Mouse (Mus musculus) CH12.LX (cell line): ENCODE measurements at regions not wholly inside any gene's neighbourhood (a gene's known extent, or its start where the extent isn't known, plus 50 kb on each side); places are given as distances from the start of the nearest gene placed in this dataset.

ENCODE experiments used
- DNase-seq: peaks from one replicate; pipeline ENCODE4 v3.0.0-alpha.2; 2013; ENCODE audit errors: extremely low read depth
- H3K27ac ChIP-seq: 2 replicates; pipeline ENCODE4 v1.5.1; 2012; ENCODE audit warnings: low read depth, mild to moderate bottlenecking, control low read depth, moderate library complexity; ENCODE audit not compliant: insufficient read depth
- H3K27me3 ChIP-seq: replicated peaks from 2 replicates; pipeline ENCODE3; 2012; ENCODE audit warnings: inconsistent platforms
- H3K36me3 ChIP-seq, 2 experiments: replicated peaks in 1 of 2; 2 replicates each; pipeline versions ENCODE3 to v1.6.1; 2012; ENCODE audit warnings: inconsistent platforms in 1 of 2, low read length in 1 of 2, mild to moderate bottlenecking in 1 of 2, mixed read lengths in 1 of 2, moderate library complexity in 1 of 2; ENCODE audit not compliant: control insufficient read depth in 1 of 2, insufficient read depth in 1 of 2
- H3K4me1 ChIP-seq, 2 experiments: 2 replicates each; pipeline ENCODE4 v1.6.1; 2012; ENCODE audit warnings: inconsistent platforms in 1 of 2, moderate library complexity in 1 of 2; ENCODE audit not compliant: insufficient read depth in 2 of 2, control insufficient read depth in 1 of 2
- H3K4me2 ChIP-seq: 2 replicates; pipeline ENCODE4 v1.6.1; 2012; ENCODE audit warnings: low read depth, mild to moderate bottlenecking, control low read depth; ENCODE audit not compliant: poor library complexity, insufficient read depth, severe bottlenecking
- H3K4me3 ChIP-seq, 3 experiments: fragments of 150-350 bp in 1 of 3; sonication (generic) in 1 of 3; replicated peaks in 1 of 3; 2 replicates each; pipeline versions ENCODE3 to v1.5.1; 2011 to 2012; ENCODE audit warnings: low read depth in 2 of 3, low read length in 2 of 3, mild to moderate bottlenecking in 2 of 3, moderate library complexity in 2 of 3, control low read depth in 1 of 3, improper control_type of control experiment in 1 of 3, inconsistent platforms in 1 of 3, mixed read lengths in 1 of 3; ENCODE audit not compliant: poor library complexity in 1 of 3
- H3K79me2 ChIP-seq: replicated peaks from 2 replicates; pipeline ENCODE4 v1.6.1; 2012; ENCODE audit warnings: mild to moderate bottlenecking, moderate library complexity; ENCODE audit not compliant: control insufficient read depth, poor library complexity, insufficient read depth, severe bottlenecking; ENCODE audit errors: extremely low read depth
- H3K9ac ChIP-seq: 2 replicates; pipeline ENCODE4 v1.6.1; 2012; ENCODE audit warnings: low read depth, mild to moderate bottlenecking, control low read depth, moderate library complexity; ENCODE audit not compliant: insufficient read depth
- H3K9me3 ChIP-seq: replicated peaks from 2 replicates; pipeline ENCODE3; 2012; ENCODE audit warnings: low read length, inconsistent platforms, mixed read lengths
- BHLHE40 ChIP-seq: IDR thresholded peaks from 2 replicates; pipeline ENCODE4 v1.6.1; 2011; ENCODE audit warnings: mild to moderate bottlenecking, low read depth, low read length, improper control_type of control experiment
- CTCF ChIP-seq, 2 experiments: IDR thresholded peaks in 1 of 2; conservative IDR thresholded peaks in 1 of 2; 2 replicates each; pipeline ENCODE4 v1.5.1; 2011 to 2012; ENCODE audit warnings: low read depth in 2 of 2, low read length in 2 of 2, improper control_type of control experiment in 1 of 2, inconsistent platforms in 1 of 2, mild to moderate bottlenecking in 1 of 2, moderate library complexity in 1 of 2
- E2F4 ChIP-seq: IDR thresholded peaks from 2 replicates; pipeline ENCODE4 v1.6.1; 2011; ENCODE audit warnings: low read depth, low read length, improper control_type of control experiment; ENCODE audit not compliant: insufficient replicate concordance
- GABPA ChIP-seq: IDR thresholded peaks from 2 replicates; pipeline ENCODE4 v1.6.1; 2012; ENCODE audit warnings: low read depth, low read length, improper control_type of control experiment, inconsistent platforms; ENCODE audit not compliant: insufficient replicate concordance
- HCFC1 ChIP-seq: IDR thresholded peaks from 2 replicates; pipeline ENCODE4 v1.6.1; 2012; ENCODE audit warnings: low read depth, mild to moderate bottlenecking, inconsistent platforms, low read length, improper control_type of control experiment
- MAFK ChIP-seq: IDR thresholded peaks from 2 replicates; pipeline ENCODE4 v1.6.1; 2011; ENCODE audit warnings: low read length, improper control_type of control experiment; ENCODE audit not compliant: insufficient replicate concordance
- MAX ChIP-seq: IDR thresholded peaks from 2 replicates; pipeline ENCODE4 v1.6.1; 2011; ENCODE audit warnings: low read length, improper control_type of control experiment
- MEF2A ChIP-seq: IDR thresholded peaks from 2 replicates; pipeline ENCODE4 v1.6.1; 2014; ENCODE audit warnings: low read depth, mild to moderate bottlenecking, inconsistent platforms, low read length, improper control_type of control experiment, borderline replicate concordance
- MXI1 ChIP-seq: IDR thresholded peaks from 2 replicates; pipeline ENCODE4 v1.6.1; 2011; ENCODE audit warnings: mild to moderate bottlenecking, low read depth, low read length, improper control_type of control experiment
- MYC ChIP-seq: IDR thresholded peaks from 2 replicates; pipeline ENCODE4 v1.6.1; 2011; ENCODE audit warnings: low read depth, mild to moderate bottlenecking, improper control_type of control experiment, low read length
- POLR2AphosphoS2 ChIP-seq: IDR thresholded peaks from 2 replicates; pipeline ENCODE4 v1.6.1; 2011; ENCODE audit warnings: low read depth, low read length, improper control_type of control experiment
- RAD21 ChIP-seq: IDR thresholded peaks from 2 replicates; pipeline ENCODE4 v1.6.1; 2011; ENCODE audit warnings: low read depth, mild to moderate bottlenecking, low read length, improper control_type of control experiment, moderate library complexity
- TBP ChIP-seq: conservative IDR thresholded peaks from 2 replicates; pipeline ENCODE4 v1.6.1; 2011; ENCODE audit warnings: low read depth, low read length, improper control_type of control experiment
- ZC3H11A ChIP-seq: IDR thresholded peaks from 2 replicates; pipeline ENCODE4 v1.6.1; 2012; ENCODE audit warnings: low read depth, mild to moderate bottlenecking, inconsistent platforms, low read length, improper control_type of control experiment
- ZKSCAN1 ChIP-seq: IDR thresholded peaks from 2 replicates; pipeline ENCODE4 v1.6.1; 2012; ENCODE audit warnings: low read depth, inconsistent platforms, low read length, improper control_type of control experiment, borderline replicate concordance
- dilution Hi-C: fragments of 300-500 bp; cut with MboI; formaldehyde crosslinking; loops from 2 replicates; pipeline ENCODE4 v1.14.3; 2020; ENCODE audit warnings: low sequenced_read_pairs; ENCODE audit not compliant: extremely low pct_unique_long_range_greater_than_20kb, extremely low pct_ligation_motif_present
- in situ Hi-C: fragments of 300-500 bp; cut with MboI; formaldehyde crosslinking; loops from 3 replicates; pipeline ENCODE4 v1.14.3; 2019; ENCODE audit warnings: low sequenced_read_pairs, low pct_ligation_motif_present, low pct_unique_long_range_greater_than_20kb, mixed read lengths

DNA sequence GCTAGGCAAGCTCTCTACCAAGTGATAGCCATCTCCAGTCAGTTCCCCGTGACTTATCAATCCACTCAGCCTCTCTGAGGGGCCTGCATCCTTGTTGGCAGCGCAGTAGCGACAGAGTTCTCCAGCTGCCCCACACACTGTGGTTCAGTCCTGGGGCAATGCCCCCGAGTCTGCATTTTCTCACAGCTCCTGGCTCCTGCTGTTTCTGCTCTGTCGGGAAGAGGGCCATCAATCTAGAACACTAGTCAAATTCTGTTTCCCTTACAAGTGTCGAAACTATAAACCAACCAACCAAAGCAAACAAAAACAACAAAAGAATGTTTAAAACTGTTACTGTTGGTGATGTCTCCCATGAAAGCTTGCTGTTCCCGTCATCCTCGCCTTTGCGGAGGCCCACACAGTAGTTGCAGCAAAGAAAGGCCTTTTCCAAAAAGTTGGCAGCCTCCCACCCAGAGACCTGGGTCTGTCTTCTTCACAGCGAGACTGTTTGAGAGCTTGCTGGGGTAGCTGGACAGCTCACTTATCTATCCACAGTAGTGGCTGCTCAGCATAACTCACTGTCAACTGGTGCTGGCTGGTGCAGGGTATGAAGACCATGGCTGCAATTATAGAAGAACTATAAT is 201.9 kb upstream of the Prok2 start:
- H3K4me2 ChIP-seq = no peak overlapping the region
- H3K4me3 ChIP-seq = no peak overlapping the region
- no peaks in the 10 kb centered on the region for H3K79me2 ChIP-seq
- no peaks in the 10 kb centered on the region for H3K9me3 ChIP-seq
- H3K4me1 ChIP-seq = peaks cover 13 to 30% of the 10 kb centered on the region in 2 experiments
- H3K36me3 ChIP-seq = no peaks in the 10 kb centered on the region
- H3K27ac ChIP-seq = no peak overlapping the region
- no peaks in the 10 kb centered on the region for H3K27me3 ChIP-seq
- in situ Hi-C loops = no loop called here
- no peak overlapping the region for H3K9ac ChIP-seq
- no peak for DNase-seq
- TF ChIP-seq CTCF (conservative IDR thresholded peaks at IDR 0.05 in 1 of 2, IDR thresholded peaks at IDR 0.05 in 1 of 2; ENCODE audit: low read depth in 2 of 2, low read length in 2 of 2) (no peak), GABPA (no peak), MAX (no peak), E2F4 (no peak), MEF2A (no peak)
- dilution Hi-C loops = no loop called here

DNA sequence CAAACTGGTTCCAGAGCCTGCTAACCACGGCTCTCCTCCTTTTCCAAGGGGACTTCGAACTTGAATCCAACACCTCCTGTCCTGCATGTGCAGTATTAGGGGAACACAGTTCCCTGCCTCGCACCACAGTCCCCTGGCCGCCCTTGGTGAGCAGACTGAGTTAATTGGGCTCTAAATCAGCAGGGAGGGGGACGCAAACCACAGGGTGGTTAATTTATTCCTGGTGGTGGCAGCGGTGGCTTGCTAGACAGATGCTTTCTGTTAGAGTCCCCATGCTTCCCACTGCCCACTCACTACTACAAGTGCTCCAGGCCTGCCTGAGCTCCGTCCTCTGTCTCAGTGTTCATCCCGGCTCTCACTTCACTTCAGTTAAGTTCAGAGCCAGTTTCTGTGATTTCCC is 198.0 kb upstream of the Prok2 start:
- no peak overlapping the region for H3K9ac ChIP-seq
- no peak overlapping the region for H3K4me2 ChIP-seq
- H3K27me3 ChIP-seq = no peaks in the 10 kb centered on the region
- H3K4me3 ChIP-seq = no peak overlapping the region
- no peak overlapping the region for H3K27ac ChIP-seq
- in situ Hi-C loops = no loop called here
- DNase-seq = no peak
- TF ChIP-seq CTCF (conservative IDR thresholded peaks at IDR 0.05 in 1 of 2, IDR thresholded peaks at IDR 0.05 in 1 of 2; ENCODE audit: low read depth in 2 of 2, low read length in 2 of 2) (0 out of 4 replicates have a peak, but pooled peaks of 1 of the 2 experiments have one; percentile 7), MYC (no peak), MAX (no peak), RAD21 (no peak; the same call in 1 of the 2 replicates), BHLHE40 (no peak)
- H3K9me3 ChIP-seq = peaks cover 2% of the 10 kb centered on the region
- dilution Hi-C loops = no loop called here
- no peaks in the 10 kb centered on the region for H3K36me3 ChIP-seq
- H3K4me1 ChIP-seq = no peaks in the 10 kb centered on the region
- H3K79me2 ChIP-seq = no peaks in the 10 kb centered on the region

DNA sequence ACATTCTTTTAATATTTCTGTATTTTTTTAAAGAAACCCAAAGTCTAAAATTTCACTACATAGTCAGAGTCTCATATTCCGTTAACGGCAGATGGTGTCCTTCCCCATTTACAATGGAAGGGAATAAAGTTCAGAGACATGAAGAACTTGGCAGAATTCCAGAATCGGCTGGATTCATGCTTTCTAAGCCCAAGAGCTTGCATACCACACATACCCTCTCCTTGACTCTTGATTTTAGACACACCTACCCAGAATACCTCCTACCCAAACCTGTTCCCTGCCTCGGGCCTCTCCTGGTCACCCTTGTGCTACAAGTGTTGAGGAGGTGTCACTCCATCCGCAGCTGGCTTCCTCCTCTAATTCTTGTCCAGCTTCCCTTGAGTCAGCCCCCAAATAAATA is 195.8 kb upstream of the Prok2 start:
- in situ Hi-C loops = no loop called here
- dilution Hi-C loops = no loop called here
- no peaks in the 10 kb centered on the region for H3K36me3 ChIP-seq
- H3K4me2 ChIP-seq = no peak overlapping the region
- no peak overlapping the region for H3K4me3 ChIP-seq
- no peak overlapping the region for H3K9ac ChIP-seq
- H3K9me3 ChIP-seq = peaks cover 2% of the 10 kb centered on the region
- no peak overlapping the region for H3K27ac ChIP-seq
- no peaks in the 10 kb centered on the region for H3K79me2 ChIP-seq
- H3K4me1 ChIP-seq = no peaks in the 10 kb centered on the region
- TF ChIP-seq HCFC1 = no peak
- TF ChIP-seq POLR2AphosphoS2 = no peak
- no peak for TF ChIP-seq MAX
- TF ChIP-seq MAFK = no peak
- no peak for TF ChIP-seq TBP
- no peak for TF ChIP-seq ZC3H11A
- TF ChIP-seq ZKSCAN1 = no peak
- no peak for TF ChIP-seq MXI1
- H3K27me3 ChIP-seq = no peaks in the 10 kb centered on the region
- no peak for DNase-seq
